Mouse (Mus musculus): ENCODE measurements at regions not wholly inside any gene's neighbourhood (a gene's known extent, or its start where the extent isn't known, plus 50 kb on each side); places are given as distances from the start of the nearest gene placed in this dataset.

- TF ChIP-seq ZC3H11A (IDR thresholded peaks at IDR 0.05; ENCODE audit: borderline replicate concordance, low read depth, low read length) (no peak), ZNF384 (IDR thresholded peaks at IDR 0.05; ENCODE audit: low read depth, low read length) (no peak), HCFC1 (IDR thresholded peaks at IDR 0.05; ENCODE audit: borderline replicate concordance, insufficient read depth, low read length) (no peak), CHD2 (IDR thresholded peaks at IDR 0.05; ENCODE audit: low read depth, low read length) (no peak)
Measured at GRCm38 (mm10) chr9:49922162-49922561, 123.4 kb upstream of the Ncam1 start.
